Mouse (Mus musculus): ENCODE measurements around the gene Slc3a2. TPM values are rescaled to one million over a fixed set of nuclear protein-coding genes. Genes with fewer than 3 reads are reported as not detected.

Gene Slc3a2
- total and polyA plus RNA-seq, 3 experiments: 41.0 to 61.1 (median 42.2) TPM

DNA sequence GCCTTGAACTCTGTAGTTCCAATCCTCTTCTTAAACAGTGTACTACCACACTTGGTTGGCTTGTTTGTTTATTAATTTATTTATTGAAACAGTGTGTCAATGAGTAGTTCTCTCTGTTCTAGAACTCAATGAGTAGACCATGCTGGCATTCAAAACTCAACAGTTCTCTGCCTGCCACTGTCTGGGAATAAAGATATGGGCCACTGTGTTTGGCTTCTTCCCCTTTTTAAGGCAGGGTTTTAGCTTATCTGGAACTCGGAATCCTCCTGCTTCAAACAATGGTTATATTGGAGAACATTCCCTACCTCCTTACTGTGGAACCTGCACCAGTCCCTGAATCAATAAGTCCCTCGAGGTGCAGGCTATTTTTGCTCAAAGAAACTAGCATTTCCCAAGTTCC lies 35.7 kb upstream of the Slc3a2 start:
- Histone ChIP-seq H3K4me1 (ENCODE audit: control insufficient read depth, insufficient read depth, low read length) (peaks cover 4% of the 10 kb centered on the region), H3K36me3 (ENCODE audit: control insufficient read depth, insufficient read depth, low read length) (peaks cover 11% of the 10 kb centered on the region), H3K27ac (no peak overlapping the region), H3K79me2 (replicated peaks; ENCODE audit: control insufficient read depth, insufficient read depth, low read length) (peaks cover 7% of the 10 kb centered on the region), H3K9ac (ENCODE audit: low read depth, low read length) (no peak overlapping the region), H3K4me3 (no peak overlapping the region), H3K27me3 (ENCODE audit: control insufficient read depth, insufficient read depth, low read length) (no peaks in the 10 kb centered on the region)
- DNase-seq: no peak
- intact Hi-C loops (cut with DNase I): loop anchor here (5.0 kb wide), 1 partner anchor 58 kb away; the partner anchor contains the start of gene Ttc9c
- WGBS: 53% methylated on average over 2 of the region's 2 CpGs
- TF ChIP-seq POLR2A (IDR thresholded peaks at IDR 0.05; ENCODE audit: insufficient read depth, low read depth, low read length): no peak
- TF ChIP-seq CTCF (IDR thresholded peaks at IDR 0.05): no peak
- TF ChIP-seq EP300 (IDR thresholded peaks at IDR 0.05; ENCODE audit: insufficient read depth, low read depth, low read length): no peak

DNA sequence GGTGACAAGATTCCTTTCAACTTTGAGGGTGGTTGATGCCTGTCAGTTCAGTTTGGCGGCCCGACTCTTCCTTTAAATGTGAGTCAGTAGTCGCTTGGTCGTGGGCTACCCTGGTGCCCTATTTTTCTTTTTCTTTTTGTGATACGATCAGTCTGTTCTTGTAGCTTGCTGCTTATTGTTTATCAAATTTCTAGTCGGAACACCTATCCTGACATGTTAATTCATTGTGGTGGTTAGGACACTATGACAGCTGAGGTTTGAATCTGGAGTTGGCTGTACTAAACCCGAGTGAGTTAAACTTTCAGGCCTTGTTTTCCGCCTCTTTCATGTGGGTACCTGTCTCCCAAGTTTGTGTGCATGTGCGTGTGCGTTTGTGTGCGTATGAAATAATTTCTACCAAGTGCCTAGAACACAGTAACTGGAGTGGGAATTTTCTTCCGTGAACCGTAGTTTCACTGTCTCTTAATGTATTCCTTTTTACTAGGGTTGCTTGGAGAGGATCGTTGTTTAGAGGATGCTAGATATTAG lies 34.4 kb upstream of the Slc3a2 start:
- peak overlapping the region; percentile 55 for H3K4me3 ChIP-seq
- H3K36me3 ChIP-seq (ENCODE audit: control insufficient read depth, insufficient read depth, low read length): peaks cover 8% of the 10 kb centered on the region
- peak overlapping the region; percentile 99 for H3K9ac ChIP-seq (ENCODE audit: low read depth, low read length)
- peaks cover 7% of the 10 kb centered on the region for H3K79me2 ChIP-seq (replicated peaks; ENCODE audit: control insufficient read depth, insufficient read depth, low read length)
- no peak for TF ChIP-seq POLR2A (IDR thresholded peaks at IDR 0.05; ENCODE audit: insufficient read depth, low read depth, low read length)
- TF ChIP-seq CTCF (IDR thresholded peaks at IDR 0.05): no peak
- no peak for TF ChIP-seq EP300 (IDR thresholded peaks at IDR 0.05; ENCODE audit: insufficient read depth, low read depth, low read length)
- H3K4me1 ChIP-seq (ENCODE audit: control insufficient read depth, insufficient read depth, low read length): peaks cover 4% of the 10 kb centered on the region
- peak overlapping the region; percentile 90 for H3K27ac ChIP-seq
- 1% methylated on average over 14 of the region's 14 CpGs for WGBS
- DNase-seq: no peak
- intact Hi-C loops (cut with DNase I): loop anchor here (2.0 to 5.0 kb wide), 2 partner anchors 17 to 60 kb away; partner anchors contain the start of genes Tmem179b and Ttc9c
- H3K27me3 ChIP-seq (ENCODE audit: control insufficient read depth, insufficient read depth, low read length): no peaks in the 10 kb centered on the region

GRCm38 (mm10) chr19:8756635-8757387 lies 33.6 kb upstream of the Slc3a2 start, which contains the start of gene Nxf1:
Gene Nxf1, plus strand, starts transcription at chr19:8757073.
- TF ChIP-seq POLR2A (IDR thresholded peaks at IDR 0.05; ENCODE audit: insufficient read depth, low read depth, low read length) (peak; percentile 91), EP300 (IDR thresholded peaks at IDR 0.05; ENCODE audit: insufficient read depth, low read depth, low read length) (no peak)
- peak within 1 kb of the TSS; percentile 99 for H3K9ac ChIP-seq (ENCODE audit: low read depth, low read length)
- peaks cover 7% of the 10 kb centered on the region for H3K79me2 ChIP-seq (replicated peaks; ENCODE audit: control insufficient read depth, insufficient read depth, low read length)
- no peaks in the 10 kb centered on the region for H3K27me3 ChIP-seq (ENCODE audit: control insufficient read depth, insufficient read depth, low read length)
- H3K4me1 ChIP-seq (ENCODE audit: control insufficient read depth, insufficient read depth, low read length): peaks cover 4% of the 10 kb centered on the region
- DNase-seq: peak; percentile 95
- WGBS: under 1% methylated on average over 75 of the region's 75 CpGs
- intact Hi-C loops (cut with DNase I): loop anchor here (1.0 to 5.0 kb wide), 3 partner anchors 16 to 60 kb away; partner anchors contain the start of genes Stx5a, Tmem179b and Ttc9c
- peak within 1 kb of the TSS; percentile 90 for H3K27ac ChIP-seq
- H3K36me3 ChIP-seq (ENCODE audit: control insufficient read depth, insufficient read depth, low read length): peaks cover 8% of the 10 kb centered on the region
- H3K4me3 ChIP-seq: peak within 1 kb of the TSS; percentile 55

- no peak for DNase-seq
- Histone ChIP-seq H3K4me3 (no peak overlapping the region), H3K79me2 (replicated peaks; ENCODE audit: control insufficient read depth, insufficient read depth, low read length) (peaks cover 7% of the 10 kb centered on the region), H3K4me1 (ENCODE audit: control insufficient read depth, insufficient read depth, low read length) (peaks cover 4% of the 10 kb centered on the region), H3K36me3 (ENCODE audit: control insufficient read depth, insufficient read depth, low read length) (peaks cover 10% of the 10 kb centered on the region), H3K27me3 (ENCODE audit: control insufficient read depth, insufficient read depth, low read length) (no peaks in the 10 kb centered on the region), H3K27ac (no peak overlapping the region), H3K9ac (ENCODE audit: low read depth, low read length) (no peak overlapping the region)
- intact Hi-C loops (cut with DNase I): loop anchor here (1.0 to 5.0 kb wide), 3 partner anchors 14 to 62 kb away; partner anchors contain the start of genes Stx5a, Tmem179b and Ttc9c
- 47% methylated on average over 3 of the region's 3 CpGs for WGBS
- TF ChIP-seq POLR2A (IDR thresholded peaks at IDR 0.05; ENCODE audit: insufficient read depth, low read depth, low read length) (no peak), EP300 (IDR thresholded peaks at IDR 0.05; ENCODE audit: insufficient read depth, low read depth, low read length) (no peak), CTCF (IDR thresholded peaks at IDR 0.05) (no peak)
Measured at GRCm38 (mm10) chr19:8755652-8756051, 32.5 kb upstream of the Slc3a2 start.

DNA sequence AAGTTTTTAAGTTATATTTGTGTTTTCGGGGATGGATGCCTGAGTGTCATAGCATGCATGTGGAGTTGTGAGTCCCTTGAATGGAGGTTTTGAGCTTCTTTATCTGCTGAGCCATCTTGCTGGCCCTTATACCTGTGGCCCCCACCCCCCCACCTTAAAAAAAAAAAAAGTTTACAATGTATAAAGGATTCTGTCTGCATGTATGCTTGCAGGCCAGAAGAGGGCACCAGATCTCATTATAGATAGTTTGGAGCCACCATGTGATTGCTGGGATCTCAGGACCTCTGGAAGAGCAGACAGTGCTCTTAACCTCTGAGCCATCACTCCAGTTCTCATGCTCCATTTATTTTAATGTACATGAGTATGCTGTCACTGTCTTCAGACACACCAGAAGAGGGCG lies 24.2 kb upstream of the Slc3a2 start:
- Histone ChIP-seq H3K4me3 (no peak overlapping the region), H3K36me3 (ENCODE audit: control insufficient read depth, insufficient read depth, low read length) (peaks cover 30% of the 10 kb centered on the region), H3K79me2 (replicated peaks; ENCODE audit: control insufficient read depth, insufficient read depth, low read length) (peaks cover 3% of the 10 kb centered on the region), H3K27ac (no peak overlapping the region), H3K27me3 (ENCODE audit: control insufficient read depth, insufficient read depth, low read length) (no peaks in the 10 kb centered on the region), H3K4me1 (ENCODE audit: control insufficient read depth, insufficient read depth, low read length) (peaks cover 3% of the 10 kb centered on the region), H3K9ac (ENCODE audit: low read depth, low read length) (no peak overlapping the region)
- intact Hi-C loops (cut with DNase I): no loop called here
- WGBS: 83% methylated on average over 2 of the region's 2 CpGs
- DNase-seq: no peak
- TF ChIP-seq EP300 (IDR thresholded peaks at IDR 0.05; ENCODE audit: insufficient read depth, low read depth, low read length) (no peak), CTCF (IDR thresholded peaks at IDR 0.05) (peak; percentile 58)

GRCm38 (mm10) chr19:8745382-8745781 lies 22.2 kb upstream of the Slc3a2 start:
- Histone ChIP-seq H3K4me3 (no peak overlapping the region), H3K27me3 (ENCODE audit: control insufficient read depth, insufficient read depth, low read length) (no peaks in the 10 kb centered on the region), H3K4me1 (ENCODE audit: control insufficient read depth, insufficient read depth, low read length) (peaks cover 5% of the 10 kb centered on the region), H3K27ac (no peak overlapping the region), H3K36me3 (ENCODE audit: control insufficient read depth, insufficient read depth, low read length) (peaks cover 28% of the 10 kb centered on the region), H3K79me2 (replicated peaks; ENCODE audit: control insufficient read depth, insufficient read depth, low read length) (peaks cover 3% of the 10 kb centered on the region), H3K9ac (ENCODE audit: low read depth, low read length) (no peak overlapping the region)
- DNase-seq: no peak
- intact Hi-C loops (cut with DNase I): no loop called here
- TF ChIP-seq EP300 (IDR thresholded peaks at IDR 0.05; ENCODE audit: insufficient read depth, low read depth, low read length) (no peak), CTCF (IDR thresholded peaks at IDR 0.05) (no peak), POLR2A (IDR thresholded peaks at IDR 0.05; ENCODE audit: insufficient read depth, low read depth, low read length) (no peak)
- 94% methylated on average over 1 of the region's 1 CpGs for WGBS
